Mouse (Mus musculus) lung, postnatal 10 days (tissue): ENCODE data around the gene Nrip2.

Experiments
- DNase-seq: peaks from one replicate; pipeline ENCODE4 v3.0.0; 2021

The Nrip2 gene

DNA sequence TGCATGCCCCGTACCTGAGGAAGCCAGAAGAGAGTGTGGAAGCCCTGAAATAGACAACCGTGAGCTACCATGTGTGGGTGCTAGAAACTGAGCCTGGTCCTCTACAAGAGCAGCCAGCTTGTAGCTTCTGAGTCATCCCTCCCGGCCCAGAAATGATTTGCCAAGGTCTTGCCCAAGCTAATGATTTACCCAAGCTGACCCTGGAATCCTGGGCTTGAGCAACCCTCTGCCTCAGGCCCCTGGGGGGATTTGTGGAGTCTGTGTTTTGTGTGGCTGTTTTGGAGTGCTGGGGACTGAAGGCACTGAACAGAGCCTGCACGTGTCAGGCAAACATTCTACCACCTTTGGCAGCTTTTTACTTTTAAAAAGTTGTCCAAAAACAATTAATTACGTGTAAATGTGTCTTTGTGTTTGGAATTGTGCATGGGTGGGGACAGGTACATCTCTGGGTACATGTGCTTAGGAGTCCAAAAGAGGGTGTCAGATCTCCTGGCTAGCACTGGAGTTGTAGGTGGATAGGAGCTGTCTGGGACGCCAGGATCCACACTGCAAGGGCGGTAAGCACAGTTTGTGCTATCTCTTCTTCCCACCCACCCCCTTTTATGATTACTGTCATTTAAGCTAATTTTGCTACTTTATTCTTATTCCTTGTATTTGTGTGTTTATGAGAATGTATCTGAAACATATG, 1.4 kb upstream of the Nrip2 start:
- peak; percentile 19 for DNase-seq

GRCm38 (mm10) chr6:128399421-128400185, 507 bp downstream of the Nrip2 start:
- DNase-seq: peak; percentile 43

GRCm38 (mm10) chr6:128404708-128405107, 5.6 kb downstream of the Nrip2 start:
- no peak for DNase-seq

- DNase-seq: no peak
These were observed 9.5 kb downstream of the Nrip2 start for GRCm38 (mm10) chr6:128408544-128409125.

GRCm38 (mm10) chr6:128410305-128410704, 11.2 kb downstream of the Nrip2 start:
- no peak for DNase-seq

GRCm38 (mm10) chr6:128411115-128411514, 12.0 kb downstream of the Nrip2 start:
- peak; percentile 78 for DNase-seq

- no peak for DNase-seq
These were observed 17.1 kb downstream of the Nrip2 start for GRCm38 (mm10) chr6:128416169-128416568.

GRCm38 (mm10) chr6:128418076-128418475, 19.0 kb downstream of the Nrip2 start:
- no peak for DNase-seq

DNA sequence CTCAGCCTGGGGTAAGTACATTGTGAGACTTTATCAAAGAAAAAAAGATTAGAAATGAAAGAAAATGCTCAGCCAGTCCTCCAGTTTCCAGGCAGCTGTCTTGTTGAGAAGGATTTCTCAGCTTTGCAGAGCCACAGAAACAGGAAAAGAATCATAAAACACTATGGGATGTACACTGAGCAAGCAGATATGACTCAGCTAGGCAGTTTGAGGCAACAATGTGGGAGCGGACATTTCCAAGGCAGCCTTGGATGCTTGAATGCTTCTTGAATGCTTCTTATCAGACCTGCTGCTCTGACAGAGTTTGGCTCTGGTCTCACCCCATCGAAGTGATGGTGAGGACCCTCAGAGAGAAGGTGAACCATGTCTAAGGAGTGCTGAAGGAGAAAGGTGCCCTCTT, 21.9 kb downstream of the Nrip2 start:
- no peak for DNase-seq

DNA sequence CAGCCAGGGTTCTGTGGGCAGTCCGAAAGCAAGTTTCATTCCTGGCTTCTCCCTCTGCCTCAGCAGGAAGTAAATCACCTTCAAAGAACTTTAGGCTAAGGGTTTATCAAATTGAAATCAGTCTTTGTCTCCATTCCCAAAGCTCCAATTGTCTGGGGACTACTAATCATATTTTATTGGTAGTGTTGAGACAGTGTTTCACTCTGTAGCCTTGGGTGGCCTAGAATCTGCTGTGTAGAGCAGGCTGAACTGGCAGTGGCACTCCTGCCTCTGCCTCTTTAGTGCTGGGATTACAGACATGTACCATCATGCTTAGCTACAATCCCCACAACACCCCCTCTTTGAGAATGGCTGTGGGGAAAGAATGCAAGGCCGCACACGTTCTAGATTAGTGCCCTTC, 22.4 kb downstream of the Nrip2 start:
- no peak for DNase-seq

DNA sequence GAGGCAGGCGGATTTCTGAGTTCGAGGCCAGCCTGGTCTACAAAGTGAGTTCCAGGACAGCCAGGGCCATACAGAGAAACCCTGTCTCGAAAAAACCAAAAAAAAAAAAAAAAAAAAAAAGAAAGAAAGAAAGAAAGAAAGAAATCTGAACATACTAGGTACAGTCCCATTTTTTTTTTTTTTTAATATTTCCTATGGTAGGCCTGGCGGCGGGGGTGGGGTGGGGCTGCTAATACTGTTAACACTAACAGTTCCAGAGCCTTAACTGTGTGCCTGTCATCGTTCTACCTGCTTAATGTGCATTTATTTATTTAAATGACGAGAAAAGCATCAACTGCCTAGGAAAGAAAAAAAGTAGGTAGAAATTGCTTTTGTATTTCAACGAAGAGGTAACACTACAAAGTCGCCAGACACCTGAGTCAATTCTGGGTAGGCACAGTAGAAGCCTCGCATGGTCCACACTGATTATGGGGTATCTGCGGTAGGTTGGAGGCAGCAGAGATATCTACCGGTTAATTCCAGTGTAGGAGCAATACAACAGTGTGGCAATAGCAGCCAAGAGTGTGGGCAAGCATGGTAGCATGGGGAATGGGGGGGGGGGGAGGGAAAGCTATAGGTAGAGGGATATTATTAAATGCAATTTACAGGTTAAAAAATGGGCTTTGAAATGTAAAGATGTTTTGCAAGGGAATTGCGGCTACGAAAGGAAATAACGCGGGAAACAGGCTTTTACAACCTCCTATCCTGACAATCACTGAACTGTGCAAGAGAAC, 24.6 kb downstream of the Nrip2 start:
- DNase-seq: no peak

DNA sequence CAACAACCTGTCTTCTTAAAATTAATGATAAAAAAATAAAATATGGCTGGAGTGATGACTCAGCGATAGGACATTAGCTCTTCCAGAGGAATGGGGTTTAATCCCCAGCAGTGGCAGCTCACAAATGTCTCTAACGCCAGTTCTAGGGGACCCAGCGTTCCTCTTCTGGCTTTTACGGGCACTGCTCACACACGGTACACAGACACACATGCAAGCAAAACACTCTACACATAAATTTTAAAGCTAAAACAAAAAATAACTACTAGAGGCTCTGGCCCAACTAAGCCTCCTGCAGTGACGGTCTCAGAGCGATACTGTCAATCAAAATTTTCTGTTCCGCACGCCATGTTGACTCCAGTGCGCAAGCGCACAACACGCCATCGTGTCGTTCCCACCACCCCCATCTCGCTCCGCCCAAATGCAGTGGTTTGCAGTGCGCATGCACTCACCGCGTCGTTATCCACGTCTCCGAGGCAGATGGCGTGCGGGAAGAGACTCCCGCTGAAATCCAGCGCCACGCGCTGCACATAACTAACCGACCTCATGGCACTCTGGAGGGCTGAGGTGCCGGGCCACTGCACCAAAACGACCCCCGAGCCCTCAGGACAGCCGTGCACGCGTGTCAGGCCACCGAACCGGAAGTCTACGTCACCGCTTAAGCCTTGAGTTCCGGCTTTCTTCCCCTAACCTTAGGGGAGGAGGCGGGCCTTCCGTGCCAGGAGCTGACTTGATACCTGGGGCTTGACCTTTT, 25.3 kb downstream of the Nrip2 start, which contains the start of gene Itfg2:
Itfg2 (minus strand) TSS at position 663 of the 751 bp plus-strand sequence.
- DNase-seq: peak; percentile 98

- DNase-seq: no peak
These were observed 25.9 kb downstream of the Nrip2 start for GRCm38 (mm10) chr6:128425046-128425445.

DNA sequence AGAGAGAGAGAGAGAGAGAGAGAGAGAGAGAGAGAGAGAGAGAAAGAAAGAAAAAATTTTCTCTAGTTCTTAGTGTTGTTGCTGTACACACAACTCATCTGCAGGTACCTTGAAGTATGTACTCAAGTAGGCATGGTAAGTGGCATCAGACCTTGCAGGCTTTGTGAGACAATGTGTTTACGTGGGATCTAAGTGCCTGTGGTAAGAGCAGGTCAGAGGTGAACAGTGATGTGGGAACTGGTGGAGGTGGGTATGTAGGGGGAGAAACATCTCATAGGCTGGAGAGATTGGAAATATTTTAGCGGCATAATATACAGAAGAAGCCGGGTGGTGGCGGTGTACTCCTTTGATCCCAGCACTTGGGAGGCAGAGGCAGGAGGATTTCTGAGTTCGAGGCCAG, 28.5 kb downstream of the Nrip2 start:
- DNase-seq: no peak

- DNase-seq: no peak
These were observed 30.2 kb downstream of the Nrip2 start for GRCm38 (mm10) chr6:128429300-128429699.

- no peak for DNase-seq
These were observed 30.7 kb downstream of the Nrip2 start for GRCm38 (mm10) chr6:128429826-128430225.

DNA sequence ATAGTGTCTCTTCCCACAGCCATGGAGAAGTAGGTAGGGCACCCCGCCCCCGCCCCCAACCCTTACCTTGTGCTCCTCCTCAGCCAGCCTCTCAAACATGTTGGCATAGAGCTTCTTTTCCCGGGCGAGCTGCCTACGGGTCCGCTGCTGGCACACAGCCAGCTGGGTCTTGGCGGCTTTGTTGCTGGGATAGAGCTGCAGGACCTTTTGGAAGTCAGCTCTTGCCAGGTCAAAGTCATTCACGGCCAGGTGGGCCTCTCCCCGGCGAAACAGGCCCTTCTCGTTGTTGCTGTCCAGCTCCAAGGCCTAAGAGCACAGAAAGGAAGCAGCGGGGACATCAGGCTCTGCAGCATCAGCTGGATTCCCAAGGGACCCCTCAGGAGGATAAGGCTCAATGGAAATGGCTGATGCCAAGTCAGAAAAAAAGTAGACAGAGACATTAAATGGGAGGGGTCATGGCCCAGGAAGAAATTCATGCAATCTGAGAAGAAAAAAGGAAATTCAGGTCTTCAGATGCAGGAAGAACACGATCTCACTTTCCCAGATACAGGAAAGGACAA, 33.3 kb downstream of the Nrip2 start:
- DNase-seq: no peak

GRCm38 (mm10) chr6:128433566-128433965, 34.5 kb downstream of the Nrip2 start:
- no peak for DNase-seq

DNA sequence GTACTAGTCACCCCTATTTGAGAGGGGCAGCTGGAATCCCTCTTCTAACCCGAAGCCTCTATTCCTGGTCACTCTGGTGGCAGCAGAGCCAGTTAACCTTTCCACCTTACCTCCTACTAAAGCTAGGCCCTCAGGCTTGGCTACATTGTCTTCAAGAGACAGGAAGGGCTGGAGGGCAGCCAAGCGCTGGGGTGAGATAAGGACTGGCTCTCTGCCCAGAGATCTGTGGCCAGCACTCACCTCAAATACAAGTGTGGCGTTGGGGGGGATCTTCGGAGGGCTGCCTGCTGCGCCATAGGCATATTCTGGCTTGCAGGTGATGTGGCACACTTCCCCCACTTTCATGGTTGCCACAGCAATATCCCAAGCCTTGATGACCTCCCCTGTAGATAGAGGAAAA, 36.4 kb downstream of the Nrip2 start:
- DNase-seq: peak; percentile 90

GRCm38 (mm10) chr6:128436356-128437005, 37.4 kb downstream of the Nrip2 start:
- no peak for DNase-seq

DNA sequence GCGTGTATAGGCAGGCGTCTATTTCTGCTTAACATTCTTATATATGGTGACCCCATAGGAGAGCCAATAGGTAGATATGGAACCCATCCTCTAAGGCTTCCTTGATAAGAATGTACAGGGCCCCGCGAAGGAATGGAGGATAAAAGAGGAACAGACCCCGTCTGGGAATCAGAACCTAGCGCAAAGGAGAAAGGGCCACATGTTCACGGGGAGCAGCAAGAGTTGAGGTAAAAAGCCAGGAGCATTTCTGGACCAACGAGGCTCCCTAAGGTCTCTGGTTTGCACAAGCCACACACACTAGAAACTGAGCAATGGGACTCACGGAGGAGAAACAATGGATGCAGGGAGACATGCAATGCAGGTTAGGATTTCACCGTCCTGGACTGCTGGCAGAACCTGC, 38.2 kb downstream of the Nrip2 start:
- DNase-seq: no peak
